Mouse (Mus musculus): ENCODE measurements around the gene Zfp26. TPM values are rescaled to one million over a fixed set of nuclear protein-coding genes. Genes with fewer than 3 reads are reported as not detected.

Zfp26 gene
- total RNA-seq, 2 experiments from 2014 or later, result 17.1 to 18.2 TPM

Other genes with a start within 250 kb of the Zfp26 start
- not detected for gene Olfr871, start 248.0 kb downstream of the Zfp26 start, total RNA-seq (2021)
- gene Olfr872, start 223.0 kb downstream of the Zfp26 start, total RNA-seq (2021), result not detected
- gene Olfr39, start 177.8 kb downstream of the Zfp26 start, total RNA-seq (2021), result not detected
- not detected for gene Olfr873, start 161.6 kb downstream of the Zfp26 start, total RNA-seq (2021)
- gene Olfr18, start 124.1 kb downstream of the Zfp26 start, total RNA-seq (2021), result under 1 TPM in 1 of 2 experiments, not detected in 1; 0.10 TPM
- gene Zfp560, start 75.0 kb downstream of the Zfp26 start, total RNA-seq (2021), result 10 to 100 TPM; 13.2 to 15.2 TPM
- 10 to 100 TPM; 11.6 to 11.8 TPM for gene Zfp426, start 32.6 kb upstream of the Zfp26 start, total RNA-seq (2021)
- 10 to 100 TPM; 40.1 to 48.1 TPM for gene Zfp266, start 61.3 kb upstream of the Zfp26 start, total RNA-seq (2021)
- gene Zfp846, start 121.1 kb upstream of the Zfp26 start, total RNA-seq (2021), result 10 to 100 TPM in 1 of 2 experiments, 1 to 10 TPM in 1; 9.5 to 12.1 TPM
- 100 to 1,000 TPM; 221 to 248 TPM for gene Ubl5, start 182.7 kb upstream of the Zfp26 start, total RNA-seq (2021)
- gene Fbxl12, start 184.6 kb upstream of the Zfp26 start, total RNA-seq (2021), result 10 to 100 TPM; 14.3 to 17.3 TPM
- 10 to 100 TPM; 18.7 to 18.8 TPM for gene Pin1, start 191.9 kb upstream of the Zfp26 start, total RNA-seq (2021)

Measured in heart, postnatal 10 days (tissue).